Mouse (Mus musculus): ENCODE measurements around the gene Bcl11b. TPM values are rescaled to one million over a fixed set of nuclear protein-coding genes. Genes with fewer than 3 reads are reported as not detected.

The Bcl11b gene
- polyA plus RNA-seq, 1 experiment from 2014 or later = 27.0 TPM

DNA sequence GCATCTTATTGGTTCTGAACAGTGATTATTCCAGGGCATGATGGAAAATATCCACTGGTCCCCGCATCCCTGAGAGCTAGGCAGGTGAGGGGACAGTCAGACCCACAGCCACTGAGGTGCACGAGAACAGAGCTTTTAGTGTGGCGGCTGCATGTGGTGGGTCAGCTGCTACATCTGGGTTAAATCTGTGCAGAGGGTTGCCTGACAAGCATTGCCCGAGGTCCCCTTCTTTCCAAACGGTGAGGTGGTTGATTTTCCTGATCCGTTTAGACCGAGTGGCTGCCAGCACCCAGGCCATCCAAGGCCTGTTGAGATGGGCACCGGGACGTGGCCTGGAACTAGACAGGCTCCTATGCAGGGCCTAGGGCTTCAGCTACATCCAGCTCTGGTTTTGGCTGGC, 121.7 kb downstream of the Bcl11b start:
- Histone ChIP-seq H3K4me2 (replicated peaks) (no peak overlapping the region), H3K9me3 (peaks cover 4% of the 10 kb centered on the region; the same call in 1 of the 2 replicates), H3K27me3 (0 out of 2 replicates have a peak, but pooled peaks cover 3% of the 10 kb centered on the region), H3K9ac (replicated peaks) (no peak overlapping the region), H3K4me1 (replicated peaks) (peaks cover 10% of the 10 kb centered on the region; the same call in 1 of the 2 replicates), H3K4me3 (replicated peaks) (no peak overlapping the region), H3K27ac (no peak overlapping the region), H3K36me3 (no peaks in the 10 kb centered on the region)
- WGBS = 83% methylated on average over 9 of the region's 9 CpGs
- ATAC-seq = no peak

DNA sequence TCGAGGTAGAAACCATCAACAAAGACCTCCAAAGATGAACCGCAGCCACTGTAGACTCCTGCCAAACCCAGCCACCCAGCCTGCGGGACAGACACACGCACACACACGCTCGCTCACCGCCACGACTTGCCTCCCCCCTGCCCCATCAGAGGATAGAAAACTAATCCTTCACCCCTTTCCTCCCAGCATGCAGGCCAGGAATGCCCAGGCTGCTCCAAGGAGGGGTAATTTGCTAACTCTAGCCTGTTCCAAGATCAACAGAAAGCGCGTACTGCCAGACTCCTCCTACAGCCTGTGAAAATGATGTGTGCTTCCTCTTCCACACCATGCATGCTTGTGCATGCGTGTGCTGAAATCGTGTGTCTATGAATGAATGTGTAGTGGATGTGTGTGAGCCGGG, 122.7 kb downstream of the Bcl11b start:
- H3K27me3 ChIP-seq = 0 out of 2 replicates have a peak, but pooled peaks cover 3% of the 10 kb centered on the region
- no peak overlapping the region for H3K4me3 ChIP-seq (replicated peaks)
- no peak for ATAC-seq
- H3K4me1 ChIP-seq (replicated peaks) = peaks cover 10% of the 10 kb centered on the region; the same call in 1 of the 2 replicates
- WGBS = 83% methylated on average over 13 of the region's 13 CpGs
- no peak overlapping the region for H3K27ac ChIP-seq
- H3K4me2 ChIP-seq (replicated peaks) = no peak overlapping the region
- no peaks in the 10 kb centered on the region for H3K36me3 ChIP-seq
- no peak overlapping the region for H3K9ac ChIP-seq (replicated peaks)
- peaks cover 5% of the 10 kb centered on the region; the same call in 1 of the 2 replicates for H3K9me3 ChIP-seq

DNA sequence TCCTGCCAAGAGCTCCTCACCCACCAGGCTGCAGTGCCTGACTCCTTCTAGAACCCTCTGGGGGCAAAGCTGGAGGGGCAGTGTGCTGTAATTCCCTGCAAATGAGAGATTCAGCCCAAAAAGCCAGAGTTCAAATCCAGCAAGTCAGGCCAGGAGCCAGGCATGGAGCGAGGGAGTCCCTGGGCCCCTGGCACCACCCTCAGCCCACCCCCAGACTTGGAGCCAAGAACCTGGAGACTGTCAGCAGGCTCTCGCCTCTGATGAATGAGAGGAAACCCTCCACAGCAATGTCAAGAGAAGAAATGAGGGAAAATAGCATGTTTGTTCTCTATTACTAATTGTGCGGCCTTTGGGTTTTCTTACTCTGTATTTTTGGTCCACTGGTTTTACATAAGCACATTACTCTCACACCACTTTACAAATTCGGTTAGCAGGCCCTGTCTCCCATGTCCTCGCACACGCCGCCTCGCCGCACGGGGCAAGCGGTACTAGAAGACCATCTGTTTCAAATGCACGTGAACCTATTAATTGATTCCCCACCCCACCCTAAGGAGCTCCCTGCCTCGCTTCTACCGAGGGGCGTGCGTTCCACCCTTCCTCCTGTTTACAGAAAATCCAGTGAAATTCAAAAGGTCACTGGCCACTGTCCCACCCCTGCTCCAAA, 124.2 kb downstream of the Bcl11b start:
- no peak overlapping the region for H3K4me3 ChIP-seq (replicated peaks)
- WGBS = 86% methylated on average over 16 of the region's 16 CpGs
- peaks cover 8% of the 10 kb centered on the region; the same call in 1 of the 2 replicates for H3K4me1 ChIP-seq (replicated peaks)
- H3K36me3 ChIP-seq = no peaks in the 10 kb centered on the region
- H3K4me2 ChIP-seq (replicated peaks) = no peak overlapping the region
- no peaks in the 10 kb centered on the region for H3K27me3 ChIP-seq
- H3K9ac ChIP-seq (replicated peaks) = no peak overlapping the region
- no peak overlapping the region for H3K27ac ChIP-seq
- no peak for ATAC-seq
- H3K9me3 ChIP-seq = peaks cover 5% of the 10 kb centered on the region; the same call in 1 of the 2 replicates

DNA sequence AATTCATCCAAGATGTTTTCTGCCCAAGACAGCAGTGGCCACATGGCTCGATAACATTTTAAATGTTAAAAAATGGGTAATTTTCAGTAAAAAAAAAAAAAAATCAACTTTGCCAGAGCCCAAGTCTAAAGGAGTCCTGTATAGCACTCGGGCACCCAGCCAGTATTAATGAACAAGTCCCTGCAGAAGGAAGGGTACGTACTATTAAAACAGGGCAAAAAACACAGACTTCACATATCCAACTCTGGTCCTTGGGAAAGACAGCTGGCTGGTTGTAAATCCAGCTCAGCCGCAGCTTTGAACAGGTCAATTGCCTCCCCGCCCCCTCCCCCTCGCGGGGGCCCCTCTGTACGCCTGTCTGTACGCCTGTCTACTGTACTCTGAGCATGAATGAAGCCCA, 127.2 kb downstream of the Bcl11b start:
- Histone ChIP-seq H3K36me3 (no peaks in the 10 kb centered on the region), H3K9ac (replicated peaks) (no peak overlapping the region), H3K4me3 (replicated peaks) (no peak overlapping the region), H3K4me1 (replicated peaks) (no peaks in the 10 kb centered on the region), H3K27me3 (no peaks in the 10 kb centered on the region), H3K9me3 (peaks cover 5% of the 10 kb centered on the region; the same call in 1 of the 2 replicates), H3K27ac (no peak overlapping the region), H3K4me2 (replicated peaks) (no peak overlapping the region)
- no peak for ATAC-seq
- 89% methylated on average over 9 of the region's 9 CpGs for WGBS

DNA sequence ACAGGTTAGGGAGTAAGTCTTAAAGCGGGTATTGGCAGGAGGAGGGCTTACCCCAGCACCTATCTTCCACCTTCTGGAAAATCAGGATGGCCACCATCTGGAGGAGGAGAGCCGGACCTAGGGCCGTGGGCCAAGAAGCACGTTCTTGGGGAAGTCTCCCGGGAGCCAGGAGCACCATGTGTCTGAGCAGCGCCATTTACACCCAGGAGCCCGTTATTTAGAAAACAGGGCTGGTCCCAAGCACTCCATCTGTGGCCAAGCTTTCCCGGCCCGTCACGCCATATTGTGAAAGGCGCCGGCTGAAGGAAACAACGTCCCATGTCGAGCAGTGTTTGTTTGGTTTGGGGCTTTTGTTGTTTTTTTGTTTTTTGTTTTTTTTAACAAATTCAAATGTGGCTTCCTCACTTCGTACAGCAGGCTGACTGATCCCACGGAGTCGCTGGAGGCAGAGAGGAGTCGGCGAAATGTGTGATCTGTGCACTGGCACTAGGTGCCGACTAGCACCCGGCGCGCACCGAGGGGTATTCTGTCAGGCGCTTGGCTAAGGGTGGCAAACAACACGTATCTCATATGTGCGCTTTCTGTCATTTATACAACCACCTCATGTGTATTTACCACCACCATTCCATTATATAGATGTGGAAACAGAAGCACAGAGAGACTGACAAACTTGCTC, 128.8 kb downstream of the Bcl11b start:
- Histone ChIP-seq H3K9ac (replicated peaks) (no peak overlapping the region), H3K36me3 (no peaks in the 10 kb centered on the region), H3K27ac (no peak overlapping the region), H3K9me3 (peaks cover 5% of the 10 kb centered on the region; the same call in 1 of the 2 replicates), H3K4me1 (replicated peaks) (no peaks in the 10 kb centered on the region), H3K4me3 (replicated peaks) (no peak overlapping the region), H3K27me3 (no peaks in the 10 kb centered on the region), H3K4me2 (replicated peaks) (no peak overlapping the region)
- no peak for ATAC-seq
- 89% methylated on average over 27 of the region's 27 CpGs for WGBS

DNA sequence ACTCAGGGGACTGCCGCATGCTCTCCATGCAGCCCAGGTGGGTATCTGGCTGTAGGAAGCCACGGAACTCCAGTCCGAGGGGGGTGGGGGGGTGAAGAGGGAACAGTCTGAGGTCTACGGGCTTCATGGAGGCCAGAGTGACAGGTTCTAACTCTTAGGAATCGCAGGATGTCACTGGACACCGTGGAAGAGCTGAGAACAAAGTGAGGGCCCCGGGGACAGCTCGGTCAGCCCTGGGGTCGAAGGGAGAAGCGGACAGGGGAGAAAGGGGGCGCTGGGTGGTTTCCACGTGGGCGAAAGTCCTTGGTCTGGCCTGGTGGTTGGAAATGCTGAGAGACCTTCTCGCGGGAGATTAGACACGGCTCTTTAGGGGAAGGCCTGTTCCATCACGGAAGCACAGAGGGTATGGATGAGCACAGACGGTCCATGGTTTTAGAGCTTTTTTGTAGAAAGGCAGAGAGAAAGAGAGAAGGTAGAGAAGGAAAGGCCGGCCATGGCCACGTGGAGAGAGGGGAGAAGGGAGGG, 133.8 kb downstream of the Bcl11b start:
- H3K27me3 ChIP-seq = no peaks in the 10 kb centered on the region
- no peaks in the 10 kb centered on the region; the same call in 1 of the 2 replicates for H3K9me3 ChIP-seq
- H3K36me3 ChIP-seq = no peaks in the 10 kb centered on the region
- no peak overlapping the region for H3K4me2 ChIP-seq (replicated peaks)
- H3K4me3 ChIP-seq (replicated peaks) = no peak overlapping the region
- H3K27ac ChIP-seq = no peak overlapping the region
- ATAC-seq = no peak
- no peaks in the 10 kb centered on the region for H3K4me1 ChIP-seq (replicated peaks)
- 84% methylated on average over 20 of the region's 20 CpGs for WGBS
- H3K9ac ChIP-seq (replicated peaks) = no peak overlapping the region

DNA sequence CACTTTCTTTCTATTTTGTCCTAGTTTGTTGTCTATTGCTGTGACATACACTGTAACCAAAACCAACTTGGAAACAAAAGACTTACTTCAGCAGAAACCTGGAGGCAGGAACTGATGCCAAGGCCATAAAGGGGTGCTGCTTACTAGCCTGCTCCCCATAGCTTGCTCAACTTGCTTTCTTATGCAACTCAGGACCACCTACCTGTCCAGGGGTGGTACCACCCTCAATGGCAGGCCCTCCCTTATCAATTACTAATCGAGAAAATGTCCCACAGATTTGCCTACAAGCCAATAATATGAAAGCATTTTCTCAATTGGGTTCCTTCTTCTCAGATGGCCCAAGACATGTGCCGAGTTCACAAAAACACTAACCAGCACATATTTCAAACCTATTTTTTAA, 135.1 kb downstream of the Bcl11b start:
- no peak overlapping the region for H3K4me3 ChIP-seq (replicated peaks)
- H3K9me3 ChIP-seq = no peaks in the 10 kb centered on the region; the same call in 1 of the 2 replicates
- no peak overlapping the region for H3K9ac ChIP-seq (replicated peaks)
- no peaks in the 10 kb centered on the region for H3K4me1 ChIP-seq (replicated peaks)
- H3K27me3 ChIP-seq = no peaks in the 10 kb centered on the region
- ATAC-seq = no peak
- WGBS = 94% methylated on average over 2 of the region's 2 CpGs
- no peak overlapping the region for H3K27ac ChIP-seq
- no peak overlapping the region for H3K4me2 ChIP-seq (replicated peaks)
- H3K36me3 ChIP-seq = no peaks in the 10 kb centered on the region

Other genes starting within 250 kb of the Bcl11b start
- gene Setd3, start 175.7 kb upstream of the Bcl11b start, polyA plus RNA-seq (2015; fragmentation: Nextera tagmentation; extraction: Ambion mirVana) = 93.6 and 96.6 TPM in 2 replicates
- gene Ccnk, start 176.0 kb upstream of the Bcl11b start, polyA plus RNA-seq (2015; fragmentation: Nextera tagmentation; extraction: Ambion mirVana) = 4.4 and 4.7 TPM in 2 replicates